In genomic region chr17:73971291-73971690, GRCm38 (mm10) we compare ENCODE assay signal across 31 mouse cellular contexts. TPM values are rescaled to one million over a fixed set of nuclear protein-coding genes. Genes with fewer than 3 reads are reported as not detected.
DNase-seq lines count a peak whose midpoint lies in the region; ATAC-seq and TF ChIP-seq lines count a peak whose summit lies in the region.
"Had no signal": no experiment of that assay in that cellular context is flagged by ENCODE, and none has a peak within 500 bp of the region (broad histone marks: within the 10 kb centered on the region; RNA-seq: fewer than 3 reads in every experiment).

No protein-coding gene starts in this region.

- peaks cover 6% of the 10 kb centered on the region for H3K4me1 ChIP-seq in olfactory bulb, adult 2 months (ENCODE audit: control insufficient read depth, insufficient read depth, low read length)
- no peaks in the 10 kb centered on the region for H3K4me1 ChIP-seq in hindbrain, embryonic 12.5 days
- H3K4me1 ChIP-seq: hindbrain, embryonic 15.5 days; liver, embryonic 13.5 days; midbrain, embryonic 10.5 days; midbrain, embryonic 15.5 days; stomach, embryonic 15.5 days had no signal

- no peaks in the 10 kb centered on the region for H3K27me3 ChIP-seq in hindbrain, embryonic 12.5 days
- H3K27me3 ChIP-seq: embryonic facial prominence, embryonic 13.5 days; heart, embryonic 12.5 days; hindbrain, embryonic 15.5 days; kidney, embryonic 15.5 days; liver, embryonic 13.5 days; midbrain, embryonic 15.5 days; stomach, embryonic 15.5 days had no signal

- H3K9me3 ChIP-seq in hindbrain, embryonic 12.5 days (replicated peaks), result no peaks in the 10 kb centered on the region
- H3K9me3 ChIP-seq: embryonic facial prominence, embryonic 13.5 days; heart, embryonic 12.5 days; hindbrain, embryonic 15.5 days; kidney, embryonic 15.5 days; liver, embryonic 13.5 days; midbrain, embryonic 10.5 days; midbrain, embryonic 15.5 days; stomach, embryonic 15.5 days had no signal

- WGBS in olfactory bulb, adult 2 months, result 35% methylated on average over 4 of the region's 4 CpGs
- 78% methylated on average over 4 of the region's 4 CpGs for WGBS in hindbrain, embryonic 12.5 days

- no peak overlapping the region for H3K9ac ChIP-seq in hindbrain, embryonic 12.5 days
- H3K9ac ChIP-seq: embryonic facial prominence, embryonic 13.5 days; heart, embryonic 12.5 days; hindbrain, embryonic 15.5 days; kidney, embryonic 15.5 days; liver, embryonic 13.5 days; midbrain, embryonic 15.5 days; stomach, embryonic 15.5 days had no signal

- intact Hi-C loops in gastrocnemius, adult 2 months (cut with DNase I), result no loop called here
- intact Hi-C loops in gastrocnemius, postnatal 14 days (cut with DNase I; ENCODE audit: low total_unique reads), result no loop called here

- H3K27ac ChIP-seq in gastrocnemius, adult 2 months, result peak overlapping the region; percentile 85
- peak overlapping the region; percentile 80 for H3K27ac ChIP-seq in olfactory bulb, adult 2 months (ENCODE audit: insufficient read depth, low read depth, low read length)
- no peak overlapping the region for H3K27ac ChIP-seq in hindbrain, embryonic 12.5 days
- H3K27ac ChIP-seq: embryonic facial prominence, embryonic 13.5 days; hindbrain, embryonic 15.5 days; liver, embryonic 13.5 days; midbrain, embryonic 10.5 days; midbrain, embryonic 15.5 days; stomach, embryonic 15.5 days had no signal

- no peak for TF ChIP-seq POLR2A in olfactory bulb, adult 2 months (IDR thresholded peaks at IDR 0.05; ENCODE audit: insufficient read depth, low read depth, low read length)

- no peak for DNase-seq in gastrocnemius, adult 2 months
- no peak for DNase-seq in gastrocnemius, postnatal 14 days
- peak; percentile 46 for DNase-seq in 3134 (ENCODE audit: extremely low read depth, insufficient read length, low spot score)
- DNase-seq in brain, adult 2 months (ENCODE audit: low read depth, low spot score), result peak; percentile 63
- DNase-seq in right cerebral cortex, postnatal 10 days (ENCODE audit: low spot score in 2 of 2), result no peak
- no peak for DNase-seq in embryo, embryonic 10 days (ENCODE audit: low spot score)
- DNase-seq: adrenal gland, adult 2 months; adrenal gland, postnatal 36 days; cerebellum, adult 11-12 months; cerebellum, adult 9-11 months; gastrocnemius, postnatal 10 days; kidney, adult 11 months; layer of hippocampus, postnatal 36 days; left cerebral cortex, postnatal 4 days; liver, embryonic 13.5 days; lung, adult 2 months; lung, postnatal 14 days; thymus, adult 18-20 months; thymus, postnatal 36 days had no signal

- no peak overlapping the region for H3K4me2 ChIP-seq in hindbrain, embryonic 12.5 days (replicated peaks)
- H3K4me2 ChIP-seq: embryonic facial prominence, embryonic 13.5 days; heart, embryonic 12.5 days; hindbrain, embryonic 15.5 days; kidney, embryonic 15.5 days; liver, embryonic 13.5 days; midbrain, embryonic 15.5 days; stomach, embryonic 15.5 days had no signal

- no peak for TF ChIP-seq CTCF in gastrocnemius, adult 2 months (IDR thresholded peaks at IDR 0.05)
- no peak for TF ChIP-seq CTCF in olfactory bulb, adult 2 months (IDR thresholded peaks at IDR 0.05; ENCODE audit: insufficient read depth, low read depth, low read length)

- no peak overlapping the region for H3K4me3 ChIP-seq in gastrocnemius, adult 2 months
- no peak overlapping the region for H3K4me3 ChIP-seq in olfactory bulb, adult 2 months (ENCODE audit: insufficient read depth, low read depth, low read length)
- H3K4me3 ChIP-seq in hindbrain, embryonic 12.5 days, result no peak overlapping the region
- H3K4me3 ChIP-seq: embryonic facial prominence, embryonic 13.5 days; erythroblast, embryonic 14.5 days; heart, embryonic 12.5 days; hindbrain, embryonic 15.5 days; kidney, embryonic 15.5 days; liver, embryonic 13.5 days; midbrain, embryonic 10.5 days; midbrain, embryonic 15.5 days; stomach, embryonic 15.5 days had no signal

- no peak for ATAC-seq in hindbrain, embryonic 12.5 days (ENCODE audit: low FRiP score)
- ATAC-seq: forebrain, embryonic 16.5 days; inflammation-experienced regulatory T-cells, adult 6 months; midbrain, embryonic 15.5 days had no signal

- H3K36me3 ChIP-seq in hindbrain, embryonic 12.5 days, result no peaks in the 10 kb centered on the region
- H3K36me3 ChIP-seq: embryonic facial prominence, embryonic 13.5 days; heart, embryonic 12.5 days; hindbrain, embryonic 15.5 days; kidney, embryonic 15.5 days; liver, embryonic 13.5 days; midbrain, embryonic 10.5 days; midbrain, embryonic 15.5 days; stomach, embryonic 15.5 days had no signal

RNA-seq across cellular contexts. Expression of gene Xdh, which starts 21.3 kb away (rescaled TPM):
- total RNA-seq in gastrocnemius, adult 2 months (2021), result 10 to 100 TPM; 54.9 to 72.1 TPM
- total RNA-seq in gastrocnemius, postnatal 14 days (2021), result 10 to 100 TPM; 18.2 to 19.8 TPM
- not detected in 2 replicates for polyA plus RNA-seq in olfactory bulb, adult 2 months (2012; ENCODE audit: insufficient read depth, insufficient read length, low replicate concordance, missing spikeins)
- polyA plus RNA-seq in hindbrain, embryonic 12.5 days (2016; fragmentation: Nextera tagmentation; extraction: Ambion mirVana), result 0.18 and 0.31 TPM in 2 replicates

Comparison
In these comparisons a context has a peak if more than half of its experiments do, and no peak if none do; other contexts are left out.
1. DNase-seq: peak in 3134 (single experiment) and brain, adult 2 months (single experiment); none in gastrocnemius, adult 2 months (single experiment), gastrocnemius, postnatal 14 days (single experiment), right cerebral cortex, postnatal 10 days (0 of 2) and embryo, embryonic 10 days (single experiment).